Mouse (Mus musculus) limb, embryonic 10.5 days (tissue): ENCODE measurements around the gene Gfm2. TPM values are rescaled to one million over a fixed set of nuclear protein-coding genes. Genes with fewer than 3 reads are reported as not detected.

ENCODE experiments used
- DNase-seq: peaks from one replicate; pipeline ENCODE4 v3.0.0-alpha.2; 2017; ENCODE audit warnings: low spot score
- H3K27ac ChIP-seq: fragments of 300-500 bp; sonication (generic); 2 replicates; pipeline ENCODE4 v1.5.1; 2016; ENCODE audit warnings: mild to moderate bottlenecking
- H3K27me3 ChIP-seq: fragments of 300-500 bp; sonication (generic); 2 replicates; pipeline ENCODE4 v1.6.1; 2016; ENCODE audit warnings: low read depth, mild to moderate bottlenecking; ENCODE audit not compliant: poor library complexity, severe bottlenecking
- H3K36me3 ChIP-seq: fragments of 300-500 bp; sonication (generic); 2 replicates; pipeline ENCODE4 v1.6.1; 2016; ENCODE audit warnings: mild to moderate bottlenecking, moderate library complexity
- H3K4me1 ChIP-seq: fragments of 300-500 bp; sonication (generic); 2 replicates; pipeline ENCODE4 v1.6.1; 2016
- H3K4me3 ChIP-seq: fragments of 300-500 bp; sonication (generic); 2 replicates; pipeline ENCODE4 v1.5.1; 2016; ENCODE audit warnings: mild to moderate bottlenecking, moderate library complexity
- H3K9me3 ChIP-seq: fragments of 300-500 bp; sonication (generic); replicated peaks from 2 replicates; pipeline ENCODE4 v1.6.1; 2016; ENCODE audit warnings: mild to moderate bottlenecking
- WGBS: fragments of 180-500 bp; shearing (Covaris S2); methylation state at CpG from one replicate; pipeline ENCODE4 v1.1.7; 2016; 5-methylcytosine and 5-hydroxymethylcytosine counted together
- polyA plus RNA-seq: library from polyadenylated mRNA; unstranded; fragments of >200 nt; fragmentation: Nextera tagmentation; extraction: Ambion mirVana; gene quantifications from 2 replicates; pipeline ENCODE4 v1.2.1, GENCODE M21; 2016

The Gfm2 gene
- polyA plus RNA-seq, 1 experiment from 2014 or later, result 41.5 TPM

DNA sequence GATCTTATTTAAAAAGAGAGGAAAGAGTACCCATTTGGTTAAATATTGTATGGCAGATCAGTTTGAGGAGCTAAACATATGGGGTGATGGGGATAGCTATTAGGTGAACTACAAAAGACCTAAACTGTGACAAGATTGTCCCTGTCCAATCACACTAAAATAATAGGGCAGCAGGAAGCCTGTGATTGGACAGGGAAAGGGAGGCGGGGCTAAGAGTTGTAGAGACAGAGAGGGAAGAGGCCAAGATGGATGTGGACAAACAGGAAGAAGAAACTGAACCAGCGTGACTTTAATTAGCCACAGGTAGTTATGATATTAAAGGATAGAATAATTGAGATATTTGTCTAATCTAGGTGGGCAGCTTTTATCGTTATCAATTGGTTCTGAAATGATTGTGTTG, 82.3 kb downstream of the Gfm2 start:
- no peaks in the 10 kb centered on the region for H3K36me3 ChIP-seq
- peaks cover 40% of the 10 kb centered on the region for H3K4me1 ChIP-seq
- no peak for DNase-seq
- no peaks in the 10 kb centered on the region for H3K27me3 ChIP-seq
- WGBS, result 90% methylated on average over 3 of the region's 3 CpGs
- no peak overlapping the region for H3K4me3 ChIP-seq
- no peaks in the 10 kb centered on the region for H3K9me3 ChIP-seq
- H3K27ac ChIP-seq, result no peak overlapping the region

DNA sequence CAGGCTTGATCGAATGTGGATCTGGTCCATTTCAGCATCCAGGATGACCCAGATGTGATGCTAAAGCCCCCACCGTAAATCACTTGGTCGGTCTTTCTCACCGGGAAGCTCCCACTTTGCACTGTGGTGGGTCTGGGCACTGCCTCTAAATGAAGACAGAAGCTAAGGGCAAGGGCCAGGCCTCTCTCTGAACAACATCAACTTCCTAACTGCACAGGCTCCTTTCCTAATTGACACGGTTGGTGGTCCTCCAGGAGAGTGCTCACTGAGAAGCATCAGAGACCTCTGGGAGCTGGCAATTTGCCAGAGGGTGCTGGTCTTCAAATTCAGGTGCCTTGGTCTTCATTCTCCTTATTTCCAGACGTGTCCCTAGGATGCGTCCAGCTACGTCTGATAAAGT, 86.1 kb downstream of the Gfm2 start:
- H3K27me3 ChIP-seq, result no peaks in the 10 kb centered on the region
- no peaks in the 10 kb centered on the region for H3K9me3 ChIP-seq
- no peak overlapping the region for H3K4me3 ChIP-seq
- WGBS, result 58% methylated on average over 8 of the region's 8 CpGs
- peaks cover 19% of the 10 kb centered on the region for H3K4me1 ChIP-seq
- H3K36me3 ChIP-seq, result no peaks in the 10 kb centered on the region
- DNase-seq, result no peak
- H3K27ac ChIP-seq, result peak overlapping the region; percentile 72

DNA sequence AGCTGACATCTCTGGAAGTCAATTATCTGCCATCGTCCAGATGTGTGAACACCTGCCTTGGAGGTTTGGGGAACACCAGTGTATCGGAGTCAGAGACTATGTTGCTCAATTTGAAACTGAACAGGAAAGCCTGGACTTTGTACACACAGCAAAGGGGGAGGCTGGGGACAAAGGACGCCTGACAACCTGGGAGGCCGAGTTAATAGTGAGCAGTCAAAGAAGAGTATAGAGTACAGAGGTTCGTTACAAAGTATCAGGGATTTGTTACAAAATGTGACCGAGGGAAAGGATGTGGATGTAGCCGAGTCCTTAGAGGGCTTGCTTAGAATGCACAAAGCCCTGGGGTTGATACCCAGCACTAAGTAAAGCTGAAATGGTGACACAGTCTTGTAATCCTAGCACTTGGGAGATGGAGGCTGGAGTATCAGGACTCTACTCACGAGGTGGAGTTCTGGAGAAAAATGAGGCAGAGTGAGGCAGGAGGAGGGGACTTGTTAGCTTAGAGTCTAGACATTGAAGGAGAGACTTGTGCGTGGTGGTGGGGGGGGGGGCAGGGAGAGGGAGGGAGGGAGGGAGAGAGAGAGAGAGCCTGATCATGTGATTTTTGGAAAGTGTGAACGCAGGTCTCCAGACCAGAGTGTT, 86.7 kb downstream of the Gfm2 start:
- DNase-seq, result no peak
- H3K9me3 ChIP-seq, result no peaks in the 10 kb centered on the region

DNA sequence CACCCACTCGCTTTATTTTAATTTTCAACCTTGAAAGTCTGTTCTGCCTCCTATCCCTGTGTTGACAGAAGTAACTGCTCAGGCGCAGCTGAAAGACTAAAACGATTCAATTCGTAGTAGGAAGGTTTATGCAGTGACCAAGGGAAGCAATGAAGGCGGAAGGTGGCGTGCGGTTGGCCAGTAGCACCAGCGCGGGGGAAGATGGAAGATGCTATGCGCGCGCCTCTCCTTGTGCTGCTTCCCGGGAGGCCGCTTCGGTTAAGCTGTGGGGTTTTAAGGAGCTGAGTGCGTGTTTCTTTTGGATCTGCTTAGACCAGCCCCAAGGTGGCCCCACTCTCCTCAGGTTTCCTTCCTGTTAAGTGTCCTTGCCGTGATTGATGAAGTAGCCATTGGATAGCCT, 87.4 kb downstream of the Gfm2 start:
- Histone ChIP-seq H3K27ac (peak overlapping the region; percentile 72), H3K4me3 (no peak overlapping the region), H3K36me3 (no peaks in the 10 kb centered on the region), H3K9me3 (no peaks in the 10 kb centered on the region), H3K4me1 (peaks cover 25% of the 10 kb centered on the region), H3K27me3 (no peaks in the 10 kb centered on the region)
- WGBS, result 72% methylated on average over 17 of the region's 17 CpGs
- DNase-seq, result no peak

More for the DNA sequence above, 86.7 kb downstream of the Gfm2 start:
- Histone ChIP-seq H3K36me3 (no peaks in the 10 kb centered on the region), H3K27ac (peak overlapping the region; percentile 72), H3K4me3 (no peak overlapping the region), H3K4me1 (peaks cover 25% of the 10 kb centered on the region), H3K27me3 (no peaks in the 10 kb centered on the region)
- 71% methylated on average over 10 of the region's 10 CpGs for WGBS

DNA sequence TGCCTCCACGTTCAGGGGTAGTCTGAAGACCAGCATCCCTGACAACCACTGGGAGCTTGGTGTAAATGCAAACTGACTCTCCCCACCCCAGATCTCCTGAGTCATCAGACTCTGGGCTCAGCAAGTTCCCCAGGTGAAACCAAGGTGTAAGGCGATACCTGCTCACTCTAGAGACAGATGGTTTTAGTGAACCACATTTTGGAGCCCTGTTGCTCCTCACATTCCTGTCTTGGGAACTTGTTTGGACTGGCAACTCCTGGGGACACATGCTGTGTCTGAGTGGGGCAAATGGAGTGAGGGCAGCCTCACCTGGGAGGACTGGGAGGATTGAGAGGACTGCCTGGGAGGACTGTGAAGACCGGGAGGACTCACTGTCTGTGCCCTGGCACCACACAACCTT, 90.1 kb downstream of the Gfm2 start:
- no peaks in the 10 kb centered on the region for H3K9me3 ChIP-seq

DNA sequence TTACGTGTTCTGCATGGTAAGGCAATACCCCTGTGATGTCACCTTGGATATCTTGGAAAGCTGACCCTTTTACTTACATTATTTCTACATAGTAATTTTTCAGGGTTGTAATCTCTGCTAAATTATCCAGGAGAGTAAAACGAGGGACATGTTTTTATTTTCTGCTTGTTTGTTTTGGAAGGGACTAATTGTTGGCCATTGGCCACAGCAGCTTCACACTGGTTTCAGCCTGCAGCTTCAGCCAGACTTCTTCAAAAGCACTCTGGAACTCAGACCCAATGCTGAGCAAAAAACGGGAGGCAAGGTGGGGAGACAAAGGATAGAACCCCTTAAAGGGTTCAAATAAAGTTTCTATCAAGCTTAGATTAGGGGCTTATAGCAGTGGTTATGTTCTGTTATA, 92.4 kb downstream of the Gfm2 start:
- Histone ChIP-seq H3K27me3 (no peaks in the 10 kb centered on the region), H3K9me3 (no peaks in the 10 kb centered on the region), H3K4me3 (no peak overlapping the region), H3K27ac (no peak overlapping the region), H3K36me3 (no peaks in the 10 kb centered on the region), H3K4me1 (peaks cover 14% of the 10 kb centered on the region)
- WGBS, result 83% methylated on average over 3 of the region's 3 CpGs
- no peak for DNase-seq

More for the DNA sequence above, 90.1 kb downstream of the Gfm2 start:
- no peak overlapping the region for H3K27ac ChIP-seq
- DNase-seq, result no peak
- H3K4me1 ChIP-seq, result peaks cover 25% of the 10 kb centered on the region
- H3K36me3 ChIP-seq, result no peaks in the 10 kb centered on the region
- no peak overlapping the region for H3K4me3 ChIP-seq
- 91% methylated on average over 3 of the region's 3 CpGs for WGBS
- no peaks in the 10 kb centered on the region for H3K27me3 ChIP-seq

Other genes with a start within 250 kb of the Gfm2 start
- 0.41 and 0.68 TPM in 2 replicates for gene Gcnt4, start 213.2 kb upstream of the Gfm2 start, polyA plus RNA-seq
- not detected in 2 replicates for gene 1700029F12Rik, start 103.6 kb upstream of the Gfm2 start, polyA plus RNA-seq
- 7.5 and 7.8 TPM in 2 replicates for gene Fam169a, start 70.7 kb upstream of the Gfm2 start, polyA plus RNA-seq
- gene Gm6169, start 38.7 kb upstream of the Gfm2 start, polyA plus RNA-seq, result 1.2 and 2.0 TPM in 2 replicates
- gene Nsa2, start within 50 bp of the Gfm2 start, polyA plus RNA-seq, result 55.6 and 58.7 TPM in 2 replicates
- 15.2 and 18.2 TPM in 2 replicates for gene Hexb, start 60.4 kb downstream of the Gfm2 start, polyA plus RNA-seq
- gene Enc1, start 103.2 kb downstream of the Gfm2 start, polyA plus RNA-seq, result 2.5 and 4.3 TPM in 2 replicates